Mouse (Mus musculus) forebrain, embryonic 11.5 days (tissue): ENCODE results near the gene Disc1. TPM values are rescaled to one million over a fixed set of nuclear protein-coding genes. Genes with fewer than 3 reads are reported as not detected.

Experiments
- ATAC-seq: fragments of 200-750 bp; cut with Nextera tagmentation; replicated peaks from 2 replicates; pipeline ENCODE4 v1.8.0; 2017; ENCODE audit warnings: moderate TSS enrichment; ENCODE audit not compliant: low FRiP score
- DNase-seq: peaks from one replicate; pipeline ENCODE4 v3.0.0-alpha.2; 2017; ENCODE audit warnings: low spot score
- H3K27ac ChIP-seq: fragments of 300-500 bp; sonication (generic); 2 replicates; pipeline ENCODE4 v1.5.1; 2014; ENCODE audit warnings: low read depth, low read length
- H3K27me3 ChIP-seq: fragments of 300-500 bp; sonication (generic); 2 replicates; pipeline ENCODE4 v1.6.1; 2014; ENCODE audit warnings: mild to moderate bottlenecking, low read length, mixed read lengths; ENCODE audit not compliant: control insufficient read depth, insufficient read depth
- H3K36me3 ChIP-seq: fragments of 300-500 bp; sonication (generic); 2 replicates; pipeline ENCODE4 v1.6.1; 2014; ENCODE audit warnings: mild to moderate bottlenecking, low read length, moderate library complexity, mixed read lengths; ENCODE audit not compliant: control insufficient read depth, insufficient read depth
- H3K4me1 ChIP-seq: fragments of 300-500 bp; sonication (generic); replicated peaks from 2 replicates; pipeline ENCODE4 v1.6.1; 2014; ENCODE audit warnings: low read length, mixed read lengths; ENCODE audit not compliant: control insufficient read depth, insufficient read depth
- H3K4me2 ChIP-seq: fragments of 300-500 bp; sonication (generic); 2 replicates; pipeline ENCODE4 v1.6.1; 2014; ENCODE audit warnings: low read depth, mild to moderate bottlenecking, low read length, moderate library complexity, mixed read lengths; ENCODE audit not compliant: severe bottlenecking
- H3K4me3 ChIP-seq: fragments of 300-500 bp; sonication (generic); 2 replicates; pipeline ENCODE4 v1.5.1; 2014; ENCODE audit warnings: low read depth, low read length
- H3K9ac ChIP-seq: fragments of 300-500 bp; sonication (generic); 2 replicates; pipeline ENCODE4 v1.6.1; 2014; ENCODE audit warnings: low read length
- H3K9me3 ChIP-seq: fragments of 300-500 bp; sonication (generic); 2 replicates; pipeline ENCODE4 v1.6.1; 2016; ENCODE audit warnings: low read length, mixed read lengths; ENCODE audit not compliant: control insufficient read depth
- WGBS: fragments of 180-500 bp; shearing (Covaris S2); extraction: QIAGEN DNeasy Blood & Tissue Kit; methylation state at CpG from one replicate; pipeline ENCODE4 v1.1.7; 2014; 5-methylcytosine and 5-hydroxymethylcytosine counted together
- polyA plus RNA-seq: library from polyadenylated mRNA; unstranded; fragments of >200 nt; fragmentation: Nextera tagmentation; extraction: Ambion mirVana; gene quantifications from 2 replicates; pipeline ENCODE4 v1.2.1, GENCODE M21; 2014

Disc1 gene
- polyA plus RNA-seq, 1 experiment from 2014 or later: 1.3 TPM

DNA sequence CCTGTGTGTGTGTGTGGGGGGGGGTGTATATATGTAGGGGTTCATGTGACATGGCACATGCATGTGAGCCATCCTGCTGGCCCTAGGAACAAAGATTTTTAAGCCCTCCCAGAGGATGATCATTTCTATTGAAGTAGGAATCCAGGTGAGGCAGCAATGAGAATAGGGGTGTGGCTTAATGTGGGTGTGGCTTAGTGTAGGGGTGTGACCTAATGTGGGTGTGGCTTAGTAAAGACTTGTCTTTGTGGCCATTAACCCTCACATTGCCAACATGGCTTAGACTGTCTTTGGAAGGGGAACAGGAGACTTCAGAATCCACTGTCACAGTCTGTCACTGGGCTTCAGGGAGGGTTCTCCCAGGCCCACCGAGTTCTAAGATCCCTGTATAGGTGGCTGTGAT lies 130.9 kb downstream of the Disc1 start:
- no peak overlapping the region for H3K9ac ChIP-seq
- H3K9me3 ChIP-seq: no peaks in the 10 kb centered on the region
- no peak overlapping the region for H3K4me2 ChIP-seq
- no peak for DNase-seq
- H3K4me3 ChIP-seq: no peak overlapping the region
- no peak overlapping the region for H3K27ac ChIP-seq
- no peak for ATAC-seq
- no peaks in the 10 kb centered on the region for H3K4me1 ChIP-seq
- WGBS: 53% methylated on average over 1 of the region's 1 CpGs
- no peaks in the 10 kb centered on the region for H3K36me3 ChIP-seq
- H3K27me3 ChIP-seq: no peaks in the 10 kb centered on the region

- H3K36me3 ChIP-seq: no peaks in the 10 kb centered on the region
- H3K4me3 ChIP-seq: no peak overlapping the region
- ATAC-seq: no peak
- H3K4me2 ChIP-seq: no peak overlapping the region
- 39% methylated on average over 10 of the region's 10 CpGs for WGBS
- DNase-seq: no peak
- no peaks in the 10 kb centered on the region for H3K4me1 ChIP-seq
- no peak overlapping the region for H3K27ac ChIP-seq
- H3K9ac ChIP-seq: no peak overlapping the region
- no peaks in the 10 kb centered on the region for H3K9me3 ChIP-seq
- H3K27me3 ChIP-seq: no peaks in the 10 kb centered on the region
These were observed 133.0 kb downstream of the Disc1 start for GRCm38 (mm10) chr8:125187044-125187443.

- H3K4me2 ChIP-seq: no peak overlapping the region
- no peaks in the 10 kb centered on the region for H3K4me1 ChIP-seq
- H3K27ac ChIP-seq: no peak overlapping the region
- H3K9ac ChIP-seq: no peak overlapping the region
- no peak overlapping the region for H3K4me3 ChIP-seq
- no peaks in the 10 kb centered on the region for H3K36me3 ChIP-seq
- ATAC-seq (no peak), DNase-seq (no peak)
- H3K27me3 ChIP-seq: no peaks in the 10 kb centered on the region
- 81% methylated on average over 5 of the region's 5 CpGs for WGBS
- no peaks in the 10 kb centered on the region for H3K9me3 ChIP-seq
These were observed 139.7 kb downstream of the Disc1 start for GRCm38 (mm10) chr8:125193701-125194100.

DNA sequence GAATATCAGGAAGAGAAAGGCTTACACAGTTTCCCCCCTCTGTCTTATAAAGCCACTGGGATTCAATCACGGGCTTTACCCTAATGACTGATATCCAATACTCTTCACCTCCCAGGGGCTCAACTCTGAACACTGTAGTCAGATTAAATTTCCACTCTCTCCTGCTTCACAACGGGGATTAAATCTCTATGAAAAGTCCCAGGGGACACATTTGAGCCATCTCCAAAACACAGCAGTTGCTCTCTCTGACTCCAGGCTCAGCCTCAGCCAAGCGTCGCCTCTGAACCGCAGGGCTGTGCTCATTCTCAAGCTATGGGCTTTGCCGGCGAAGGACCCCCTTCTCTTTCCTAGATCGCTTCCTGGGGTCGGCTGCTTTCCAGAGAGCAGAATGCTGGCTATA lies 141.1 kb downstream of the Disc1 start:
- Histone ChIP-seq H3K27ac (no peak overlapping the region), H3K4me3 (no peak overlapping the region), H3K9ac (no peak overlapping the region), H3K4me1 (no peaks in the 10 kb centered on the region), H3K36me3 (no peaks in the 10 kb centered on the region), H3K27me3 (no peaks in the 10 kb centered on the region), H3K9me3 (no peaks in the 10 kb centered on the region), H3K4me2 (no peak overlapping the region)
- ATAC-seq (no peak), DNase-seq (no peak)
- 76% methylated on average over 9 of the region's 9 CpGs for WGBS

- Histone ChIP-seq H3K4me2 (no peak overlapping the region), H3K27me3 (no peaks in the 10 kb centered on the region), H3K9ac (no peak overlapping the region), H3K36me3 (no peaks in the 10 kb centered on the region), H3K9me3 (no peaks in the 10 kb centered on the region), H3K4me1 (no peaks in the 10 kb centered on the region), H3K4me3 (no peak overlapping the region), H3K27ac (no peak overlapping the region)
- ATAC-seq: no peak
- WGBS: 89% methylated on average over 14 of the region's 14 CpGs
- no peak for DNase-seq
These were observed 142.6 kb downstream of the Disc1 start for GRCm38 (mm10) chr8:125196573-125197094.

DNA sequence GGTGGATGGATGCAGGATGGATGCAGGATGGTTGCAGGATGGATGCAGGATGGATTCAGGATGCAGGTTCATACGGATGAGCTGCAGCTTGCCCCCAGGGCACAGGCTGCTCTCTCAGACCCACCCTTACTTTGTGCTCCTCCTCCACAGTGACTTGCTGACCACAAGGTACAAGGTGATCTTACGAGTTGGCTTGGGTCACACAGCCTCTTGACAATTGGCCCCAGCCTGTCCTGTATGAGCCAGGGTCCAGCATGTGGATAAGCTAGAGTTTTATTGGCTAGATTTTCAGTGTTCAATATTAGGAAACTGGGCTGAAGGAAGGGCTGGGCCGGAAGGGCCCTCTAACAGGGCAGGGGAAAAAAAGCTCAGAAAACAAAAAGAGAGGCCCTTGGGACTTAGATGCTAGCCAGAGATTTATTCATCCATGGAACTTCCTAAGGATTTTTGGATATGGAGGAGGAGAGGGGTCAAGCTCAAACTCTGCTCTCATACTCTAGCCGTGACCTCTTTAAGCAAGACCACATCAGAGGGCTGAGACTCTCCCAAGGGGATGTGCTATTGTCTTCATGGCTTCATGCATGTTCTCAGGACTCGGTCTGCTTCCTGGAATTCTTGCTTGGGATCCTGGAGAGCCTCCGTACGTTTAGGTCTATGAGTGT lies 143.5 kb downstream of the Disc1 start:
- no peak overlapping the region for H3K27ac ChIP-seq
- H3K36me3 ChIP-seq: no peaks in the 10 kb centered on the region
- H3K27me3 ChIP-seq: no peaks in the 10 kb centered on the region
- DNase-seq (no peak), ATAC-seq (no peak)
- no peak overlapping the region for H3K4me3 ChIP-seq
- H3K9ac ChIP-seq: no peak overlapping the region
- 73% methylated on average over 7 of the region's 7 CpGs for WGBS
- H3K4me2 ChIP-seq: no peak overlapping the region
- no peaks in the 10 kb centered on the region for H3K4me1 ChIP-seq
- no peaks in the 10 kb centered on the region for H3K9me3 ChIP-seq

DNA sequence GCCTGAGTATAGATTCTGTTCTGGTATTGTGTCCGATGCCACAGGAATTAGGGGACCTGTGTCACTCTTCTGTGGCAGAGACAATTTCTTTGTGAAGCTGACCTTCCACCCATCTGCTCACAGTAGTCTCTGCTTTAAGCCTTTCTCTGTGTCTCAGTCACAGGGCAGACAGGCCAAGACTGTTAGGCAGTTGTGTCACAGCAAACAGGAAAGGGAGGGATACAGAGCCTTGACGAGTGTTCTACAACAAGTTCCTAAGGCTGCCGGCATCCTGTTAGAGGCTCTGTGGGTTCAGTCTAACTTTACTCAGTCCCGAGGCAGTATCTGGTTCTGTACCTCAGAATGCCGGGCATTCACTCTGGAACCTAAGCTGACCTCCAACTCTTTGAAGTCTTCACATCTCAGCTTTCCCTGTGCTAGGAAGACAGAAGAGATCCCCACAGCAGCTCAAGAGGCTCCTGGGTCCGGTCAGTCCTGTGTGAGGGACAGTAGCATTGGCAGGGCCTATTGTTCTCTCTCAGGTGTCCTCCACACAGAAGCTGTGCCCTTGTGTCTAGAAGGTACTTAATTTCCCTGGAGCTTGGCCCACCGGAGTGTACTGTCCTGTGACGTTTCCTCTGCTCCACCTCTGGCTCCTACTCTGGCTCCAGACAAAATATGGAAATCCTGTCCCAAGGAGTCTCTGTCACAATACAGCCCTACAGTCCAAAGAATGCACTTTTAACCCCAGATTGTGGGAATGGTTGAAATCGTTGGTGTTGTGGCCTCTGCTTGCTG lies 144.6 kb downstream of the Disc1 start:
- H3K4me2 ChIP-seq: no peak overlapping the region
- no peak for DNase-seq
- no peaks in the 10 kb centered on the region for H3K9me3 ChIP-seq
- H3K36me3 ChIP-seq: no peaks in the 10 kb centered on the region
- 82% methylated on average over 9 of the region's 9 CpGs for WGBS
- H3K4me3 ChIP-seq: no peak overlapping the region
- no peak for ATAC-seq
- H3K27me3 ChIP-seq: no peaks in the 10 kb centered on the region
- H3K27ac ChIP-seq: no peak overlapping the region; the same call in 1 of the 2 replicates
- H3K9ac ChIP-seq: no peak overlapping the region
- H3K4me1 ChIP-seq: no peaks in the 10 kb centered on the region

GRCm38 (mm10) chr8:125199197-125199939 lies 145.4 kb downstream of the Disc1 start:
- H3K36me3 ChIP-seq: no peaks in the 10 kb centered on the region
- H3K4me1 ChIP-seq: no peaks in the 10 kb centered on the region
- H3K27me3 ChIP-seq: no peaks in the 10 kb centered on the region
- ATAC-seq (no peak), DNase-seq (no peak)
- no peak overlapping the region for H3K4me2 ChIP-seq
- no peaks in the 10 kb centered on the region for H3K9me3 ChIP-seq
- H3K4me3 ChIP-seq: no peak overlapping the region
- 79% methylated on average over 16 of the region's 16 CpGs for WGBS
- no peak overlapping the region for H3K9ac ChIP-seq
- H3K27ac ChIP-seq: no peak overlapping the region
